Mouse (Mus musculus): ENCODE measurements at regions not wholly inside any gene's neighbourhood (a gene's known extent, or its start where the extent isn't known, plus 50 kb on each side); places are given as distances from the start of the nearest gene placed in this dataset.
A peak's percentile ranks its signal among the peaks of the same experiment; 100 is the strongest.

DNA sequence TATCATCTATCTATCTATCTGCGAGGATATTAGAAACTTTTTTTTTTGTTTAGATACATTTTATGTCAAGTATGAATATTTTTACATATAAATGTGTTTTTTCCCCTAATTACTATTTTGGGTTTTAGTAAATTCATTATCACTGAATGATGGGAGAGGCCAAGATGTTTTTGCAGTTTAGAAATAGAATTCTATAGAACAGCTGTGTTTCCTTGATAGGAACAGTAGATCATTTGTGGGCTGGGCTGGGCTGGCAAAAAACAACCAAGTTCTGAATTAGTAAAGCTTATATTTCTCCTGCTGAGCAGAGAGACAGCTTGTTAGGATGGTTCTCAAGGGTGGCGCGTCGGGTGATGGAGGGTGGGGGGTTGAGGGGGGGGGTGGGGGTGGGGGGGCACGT, 78.2 kb upstream of the Pik3cg start:
- dilution Hi-C loops (cut with MboI; ENCODE audit: extremely low pct_ligation_motif_present, extremely low pct_unique_long_range_greater_than_20kb, low sequenced_read_pairs) = no loop called here
- H3K36me3 ChIP-seq (replicated peaks in 1 of 2; ENCODE audit: control insufficient read depth in 1 of 2, insufficient read depth in 1 of 2, low read length in 1 of 2) = no peaks in the 10 kb centered on the region
- H3K4me2 ChIP-seq (ENCODE audit: insufficient read depth, low read depth, poor library complexity, severe bottlenecking) = no peak overlapping the region
- DNase-seq (ENCODE audit: extremely low read depth) = no peak
- peaks cover 12 to 50% of the 10 kb centered on the region in 2 experiments for H3K4me1 ChIP-seq (ENCODE audit: control insufficient read depth in 1 of 2, insufficient read depth in 2 of 2)
- no peak overlapping the region for H3K4me3 ChIP-seq (replicated peaks in 1 of 3; ENCODE audit: low read depth in 2 of 3, low read length in 2 of 3, poor library complexity in 1 of 3)
- in situ Hi-C loops (cut with MboI; ENCODE audit: low pct_ligation_motif_present, low pct_unique_long_range_greater_than_20kb, low sequenced_read_pairs) = loop anchor here (25.0 kb wide), 1 partner anchor 601 kb away; no protein-coding TSS in a partner anchor
- no peak overlapping the region for H3K27ac ChIP-seq (ENCODE audit: insufficient read depth, low read depth)
- no peaks in the 10 kb centered on the region for H3K79me2 ChIP-seq (replicated peaks; ENCODE audit: control insufficient read depth, extremely low read depth, insufficient read depth, poor library complexity, severe bottlenecking)
- TF ChIP-seq KAT2A (IDR thresholded peaks at IDR 0.05; ENCODE audit: insufficient replicate concordance, low read length) = no peak
- TF ChIP-seq NRF1 (IDR thresholded peaks at IDR 0.05; ENCODE audit: low read depth, low read length) = no peak
- no peak for TF ChIP-seq MYC (IDR thresholded peaks at IDR 0.05; ENCODE audit: low read depth, low read length)
- TF ChIP-seq ETS1 (conservative IDR thresholded peaks at IDR 0.05; ENCODE audit: low read depth, low read length) = no peak
- no peak for TF ChIP-seq NELFE (IDR thresholded peaks at IDR 0.05; ENCODE audit: low read depth, low read length)
- TF ChIP-seq ELF1 (IDR thresholded peaks at IDR 0.05; ENCODE audit: low read depth, low read length) = no peak
- TF ChIP-seq HCFC1 (IDR thresholded peaks at IDR 0.05; ENCODE audit: low read depth, low read length) = no peak
- TF ChIP-seq POLR2AphosphoS2 (IDR thresholded peaks at IDR 0.05; ENCODE audit: low read depth, low read length) = no peak
- no peak for TF ChIP-seq CHD1 (IDR thresholded peaks at IDR 0.05; ENCODE audit: low read depth, low read length)
- no peak for TF ChIP-seq ZNF384 (IDR thresholded peaks at IDR 0.05; ENCODE audit: low read depth, low read length)
- no peak for TF ChIP-seq JUND (conservative IDR thresholded peaks at IDR 0.05; ENCODE audit: low read depth, low read length)
- TF ChIP-seq JUN (IDR thresholded peaks at IDR 0.05; ENCODE audit: insufficient read depth, low read depth, low read length) = no peak
- TF ChIP-seq MXI1 (IDR thresholded peaks at IDR 0.05; ENCODE audit: low read depth, low read length) = no peak
- TF ChIP-seq IRF4 (IDR thresholded peaks at IDR 0.05; ENCODE audit: low read depth, low read length) = no peak
- no peak for TF ChIP-seq MAX (IDR thresholded peaks at IDR 0.05; ENCODE audit: low read length)
- no peak for TF ChIP-seq MAFK (IDR thresholded peaks at IDR 0.05; ENCODE audit: insufficient replicate concordance, low read length)
- no peak for TF ChIP-seq E2F4 (IDR thresholded peaks at IDR 0.05; ENCODE audit: insufficient replicate concordance, low read depth, low read length)
- TF ChIP-seq RAD21 (IDR thresholded peaks at IDR 0.05; ENCODE audit: low read depth, low read length) = no peak
- H3K27me3 ChIP-seq (replicated peaks) = no peaks in the 10 kb centered on the region
- no peaks in the 10 kb centered on the region for H3K9me3 ChIP-seq (replicated peaks; ENCODE audit: low read length)
- H3K9ac ChIP-seq (ENCODE audit: insufficient read depth, low read depth) = no peak overlapping the region

DNA sequence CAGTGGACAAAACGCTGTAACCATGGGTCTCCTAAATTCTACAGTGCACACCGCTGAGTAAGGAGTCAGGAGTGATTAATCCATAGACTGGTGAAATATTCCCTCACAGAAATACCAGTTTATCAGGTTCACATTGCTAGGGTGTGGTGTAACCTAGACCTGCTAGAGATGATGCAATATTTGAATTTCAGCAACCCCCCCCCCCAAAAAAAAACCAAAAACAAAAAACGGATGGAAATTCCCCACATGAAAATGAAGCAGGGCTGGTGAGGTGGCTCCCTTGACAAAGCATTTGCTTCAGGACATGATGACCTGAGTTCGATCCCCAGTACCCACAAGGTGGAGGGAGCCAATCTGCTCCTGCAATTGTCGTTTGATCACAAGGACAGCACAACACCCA, 82.7 kb upstream of the Pik3cg start:
- H3K4me1 ChIP-seq (ENCODE audit: control insufficient read depth in 1 of 2, insufficient read depth in 2 of 2) = peaks cover 11 to 29% of the 10 kb centered on the region in 2 experiments
- H3K79me2 ChIP-seq (replicated peaks; ENCODE audit: control insufficient read depth, extremely low read depth, insufficient read depth, poor library complexity, severe bottlenecking) = no peaks in the 10 kb centered on the region
- H3K36me3 ChIP-seq (replicated peaks in 1 of 2; ENCODE audit: control insufficient read depth in 1 of 2, insufficient read depth in 1 of 2, low read length in 1 of 2) = no peaks in the 10 kb centered on the region
- peak; percentile 17 for DNase-seq (ENCODE audit: extremely low read depth)
- peak overlapping the region; percentile 73 for H3K9ac ChIP-seq (ENCODE audit: insufficient read depth, low read depth)
- no peaks in the 10 kb centered on the region for H3K27me3 ChIP-seq (replicated peaks)
- H3K9me3 ChIP-seq (replicated peaks; ENCODE audit: low read length) = no peaks in the 10 kb centered on the region
- TF ChIP-seq ZNF384 (IDR thresholded peaks at IDR 0.05; ENCODE audit: low read depth, low read length) (peak; percentile 69), MAZ (IDR thresholded peaks at IDR 0.05; ENCODE audit: low read depth, low read length) (peak; percentile 51; the same call in 1 of the 2 replicates), JUN (IDR thresholded peaks at IDR 0.05; ENCODE audit: insufficient read depth, low read depth, low read length) (no peak), CTCF (conservative IDR thresholded peaks at IDR 0.05 in 1 of 2, IDR thresholded peaks at IDR 0.05 in 1 of 2; ENCODE audit: low read depth in 2 of 2, low read length in 2 of 2) (no peak), ELF1 (IDR thresholded peaks at IDR 0.05; ENCODE audit: low read depth, low read length) (no peak), JUND (conservative IDR thresholded peaks at IDR 0.05; ENCODE audit: low read depth, low read length) (no peak), SIN3A (IDR thresholded peaks at IDR 0.05; ENCODE audit: low read length) (no peak)
- dilution Hi-C loops (cut with MboI; ENCODE audit: extremely low pct_ligation_motif_present, extremely low pct_unique_long_range_greater_than_20kb, low sequenced_read_pairs) (no loop called here), in situ Hi-C loops (cut with MboI; ENCODE audit: low pct_ligation_motif_present, low pct_unique_long_range_greater_than_20kb, low sequenced_read_pairs) (loop anchor here (25.0 kb wide), 1 partner anchor 596 kb away; no protein-coding TSS in a partner anchor)
- no peak overlapping the region for H3K27ac ChIP-seq (ENCODE audit: insufficient read depth, low read depth)
- H3K4me3 ChIP-seq (replicated peaks in 1 of 3; ENCODE audit: low read depth in 2 of 3, low read length in 2 of 3, poor library complexity in 1 of 3) = no peak overlapping the region
- no peak overlapping the region for H3K4me2 ChIP-seq (ENCODE audit: insufficient read depth, low read depth, poor library complexity, severe bottlenecking)

All from CH12.LX (cell line).